Mouse (Mus musculus) erythroid progenitor cell, adult 5-6 weeks (primary cell): Measurements from ENCODE around the gene Ercc4. TPM values are rescaled to one million over a fixed set of nuclear protein-coding genes. Genes with fewer than 3 reads are reported as not detected.
A peak's percentile ranks its signal among the peaks of the same experiment; 100 is the strongest.

ENCODE experiments used
- ATAC-seq: replicated peaks from 2 replicates; pipeline ENCODE4 v1.8.0; 2016; ENCODE audit warnings: moderate number of reproducible peaks, mild to moderate bottlenecking, moderate TSS enrichment, inconsistent platforms; ENCODE audit not compliant: poor library complexity, low FRiP score, severe bottlenecking
- total RNA-seq, 2 experiments: library from RNA; stranded (forward) in 1 of 2; stranded (reverse) in 1 of 2; fragments of 150-400 nt in 1 of 2; fragments of 186-747, 209-891 nt in 1 of 2; gene quantifications; 2 replicates each; pipeline versions ENCODE4 v1.2.3 to v1.2.4; 2015 to 2017; ENCODE audit warnings: low replicate concordance in 2 of 2

Ercc4 gene
- total RNA-seq, 2 experiments from 2014 or later: 0.45 to 2.5 TPM

GRCm38 (mm10) chr16:13146231-13146630 is 36.7 kb downstream of the Ercc4 start:
- no peak for ATAC-seq

GRCm38 (mm10) chr16:13147810-13148555 is 38.5 kb downstream of the Ercc4 start:
- ATAC-seq: 0 out of 2 replicates have a peak, but pooled peaks have one; percentile 25

GRCm38 (mm10) chr16:13149950-13150349 is 40.5 kb downstream of the Ercc4 start:
- no peak for ATAC-seq

DNA sequence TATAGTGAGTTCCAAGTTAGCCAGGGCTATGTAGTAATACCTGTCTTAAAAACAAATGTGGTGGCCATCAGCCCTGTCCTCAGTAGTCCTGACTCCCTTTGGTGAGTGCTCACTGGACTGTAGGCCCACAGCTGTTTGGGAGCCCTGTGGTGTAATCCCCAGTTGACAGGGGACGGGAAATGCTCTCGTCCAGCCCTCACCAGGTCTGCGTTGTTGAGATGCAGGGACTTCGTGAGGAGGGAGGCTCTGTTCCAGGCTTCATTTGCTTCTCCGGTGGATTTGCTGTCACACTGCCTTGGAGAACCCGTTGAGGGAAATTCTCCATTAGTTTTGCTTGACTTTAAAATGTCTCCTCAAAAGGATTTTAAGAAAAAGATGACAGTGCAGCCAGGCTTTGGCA is 41.3 kb downstream of the Ercc4 start:
- ATAC-seq: no peak

DNA sequence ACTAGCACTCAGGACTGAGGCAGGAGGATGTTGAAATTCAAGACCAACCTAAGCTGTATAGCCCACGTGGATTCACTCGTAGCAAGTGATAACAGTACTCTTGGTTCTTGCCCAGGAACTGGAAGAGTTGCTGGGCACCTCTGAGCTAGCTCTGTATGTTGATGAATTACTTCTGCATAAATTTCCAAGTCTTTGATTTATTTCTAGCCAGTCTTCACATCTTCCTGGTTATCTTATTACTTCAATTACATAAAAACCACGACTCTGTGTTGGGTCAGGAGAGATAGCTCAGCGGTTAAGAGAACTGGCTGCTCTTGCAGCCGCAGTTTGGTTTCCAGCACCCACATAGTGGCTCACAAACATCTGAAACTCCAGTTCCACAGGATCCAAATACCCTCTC is 43.0 kb downstream of the Ercc4 start:
- no peak for ATAC-seq

DNA sequence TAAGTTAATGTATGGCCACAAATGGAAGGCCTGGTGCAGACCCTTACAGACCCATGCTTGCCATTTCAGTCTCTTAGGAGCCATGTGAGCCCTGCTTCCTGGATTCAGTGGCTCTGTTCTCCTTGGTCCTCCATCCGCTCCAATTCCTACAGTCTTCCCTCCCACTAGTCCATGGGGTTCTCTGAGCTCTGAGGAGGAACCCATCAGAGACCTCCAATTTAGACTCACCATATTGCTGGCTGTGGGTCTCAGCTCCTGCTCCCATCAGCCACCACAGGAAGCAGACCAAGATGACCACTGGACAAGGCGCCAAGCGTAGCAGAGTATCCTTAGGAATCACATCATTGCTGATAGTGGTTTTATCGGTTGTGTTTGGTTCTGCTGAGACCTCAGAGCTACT is 43.7 kb downstream of the Ercc4 start:
- no peak for ATAC-seq

GRCm38 (mm10) chr16:13154352-13154751 is 44.9 kb downstream of the Ercc4 start:
- ATAC-seq: no peak

DNA sequence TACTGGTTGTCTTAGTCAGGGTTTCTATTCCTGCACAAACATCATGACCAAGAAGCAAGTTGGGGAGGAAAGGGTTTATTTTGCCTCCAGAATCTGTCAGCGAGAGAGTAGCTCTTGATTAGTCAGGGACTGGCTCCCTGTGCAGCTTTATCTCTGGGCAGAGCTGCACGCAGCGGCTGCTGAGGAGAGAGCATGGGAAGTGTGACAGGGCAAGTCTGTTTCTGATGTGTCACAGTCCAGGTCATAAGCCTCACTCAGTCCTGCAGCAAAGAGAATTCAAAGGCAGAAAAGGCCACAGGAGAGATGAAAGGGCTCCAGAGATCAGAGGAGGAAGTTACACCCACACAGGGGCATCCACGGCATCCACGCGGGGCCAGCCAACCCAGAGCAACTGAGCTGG is 47.8 kb downstream of the Ercc4 start:
- no peak for ATAC-seq

DNA sequence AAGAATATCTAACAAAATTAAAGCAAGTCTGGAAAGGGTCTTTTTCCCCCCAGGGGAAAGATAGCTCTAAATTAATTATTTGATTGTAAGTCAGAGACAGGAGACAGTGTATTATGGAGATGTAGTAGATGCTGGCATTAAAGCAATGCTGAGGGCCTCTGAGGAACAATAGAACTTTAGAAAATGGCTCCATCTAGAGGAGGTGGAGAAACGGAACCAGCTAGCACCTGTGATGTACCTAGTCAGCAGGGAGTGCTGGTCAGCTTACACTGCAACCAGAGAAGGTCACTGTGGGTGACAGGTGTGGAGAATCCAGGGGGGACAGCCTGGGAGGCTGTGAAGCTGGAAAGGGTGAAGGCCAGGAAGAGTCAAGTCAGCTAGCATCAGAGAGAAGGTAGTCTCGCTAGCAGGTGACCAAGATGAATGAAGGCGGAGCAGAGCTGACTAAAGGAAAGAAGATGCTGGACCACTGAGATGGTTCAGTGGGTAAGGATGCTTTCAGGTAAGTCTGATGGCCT is 48.7 kb downstream of the Ercc4 start:
- ATAC-seq: no peak

DNA sequence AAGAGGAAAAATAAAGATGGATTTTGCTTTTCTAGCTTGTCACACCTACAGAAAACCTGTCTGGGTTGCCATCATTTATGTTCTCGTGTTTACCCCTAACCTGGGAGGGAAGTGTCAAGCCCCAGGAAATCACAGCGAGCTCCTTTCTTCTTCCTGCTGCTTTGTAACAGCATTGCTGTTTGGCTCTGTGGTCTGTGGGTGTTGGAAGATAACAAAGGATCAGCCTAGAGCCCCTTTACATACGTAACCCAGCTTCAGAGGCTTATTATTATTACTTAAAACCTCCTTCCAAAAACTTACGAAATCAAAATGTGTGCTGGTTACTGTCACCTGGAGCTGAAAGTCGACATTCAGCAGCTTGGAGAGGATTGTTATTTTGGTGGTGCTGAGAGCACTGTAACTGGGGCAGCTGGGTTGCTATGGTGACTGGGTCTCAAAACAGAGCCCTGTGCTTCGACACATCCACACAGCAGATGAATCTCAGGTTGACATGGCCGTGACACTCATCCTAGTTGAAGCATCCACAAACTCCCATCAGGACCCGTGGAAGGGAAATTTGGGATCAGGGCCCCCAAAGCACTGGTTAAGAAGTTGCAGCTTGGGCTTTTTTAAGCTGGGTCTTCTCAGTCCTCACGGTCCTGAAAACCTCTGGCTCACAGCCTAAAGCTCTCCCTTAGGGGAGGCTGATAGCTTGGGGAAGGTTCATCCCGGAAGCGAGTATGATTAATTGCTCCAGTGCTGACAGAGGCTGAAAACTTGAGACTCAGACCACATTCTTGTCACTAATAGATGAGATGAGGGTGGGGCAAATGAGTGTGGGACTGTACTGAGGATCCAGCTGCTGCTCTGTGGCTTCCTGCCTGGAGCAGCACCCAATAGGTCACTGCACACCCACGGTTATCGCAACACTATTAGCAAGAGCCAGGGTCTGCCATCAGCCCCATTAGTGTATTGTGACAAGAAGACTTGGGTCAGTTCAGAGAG is 49.7 kb downstream of the Ercc4 start:
- no peak for ATAC-seq

DNA sequence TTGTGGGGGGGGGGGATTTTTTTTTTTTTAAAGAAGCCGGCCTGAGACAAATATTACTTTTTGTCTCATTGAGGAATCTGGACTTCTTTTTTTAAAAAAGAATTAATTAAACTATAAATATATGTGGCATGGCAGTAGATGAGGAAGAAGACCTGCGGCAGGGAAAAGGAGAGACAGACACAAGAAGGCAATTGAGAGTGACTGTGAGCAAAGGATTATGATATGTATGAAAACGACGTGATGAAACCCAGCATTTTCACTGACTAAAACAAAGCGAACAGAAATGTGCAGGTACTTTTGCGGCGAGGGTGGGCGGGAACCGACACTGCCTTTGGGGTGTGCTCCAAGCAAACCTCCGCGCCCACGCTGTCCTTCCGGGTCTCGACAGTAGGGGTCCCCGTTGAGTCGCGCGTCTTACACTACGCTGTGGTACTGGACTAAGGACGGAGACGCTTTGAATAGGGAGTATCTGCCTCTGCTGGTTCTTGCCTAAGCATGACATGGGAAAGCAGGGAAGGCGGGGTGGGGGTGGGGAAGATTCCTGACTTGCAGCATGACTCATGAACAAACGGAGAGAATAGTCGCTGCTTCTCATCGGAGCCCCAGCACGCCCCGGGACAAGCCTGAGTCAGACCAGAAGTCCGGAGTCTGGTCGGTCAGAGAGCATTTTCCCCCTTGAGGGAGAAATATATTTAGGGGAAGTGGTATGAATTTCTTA is 50.6 kb downstream of the Ercc4 start:
- peak; percentile 77 for ATAC-seq

GRCm38 (mm10) chr16:13161516-13161915 is 52.0 kb downstream of the Ercc4 start:
- no peak for ATAC-seq

GRCm38 (mm10) chr16:13167731-13168130 is 58.2 kb downstream of the Ercc4 start:
- no peak for ATAC-seq

DNA sequence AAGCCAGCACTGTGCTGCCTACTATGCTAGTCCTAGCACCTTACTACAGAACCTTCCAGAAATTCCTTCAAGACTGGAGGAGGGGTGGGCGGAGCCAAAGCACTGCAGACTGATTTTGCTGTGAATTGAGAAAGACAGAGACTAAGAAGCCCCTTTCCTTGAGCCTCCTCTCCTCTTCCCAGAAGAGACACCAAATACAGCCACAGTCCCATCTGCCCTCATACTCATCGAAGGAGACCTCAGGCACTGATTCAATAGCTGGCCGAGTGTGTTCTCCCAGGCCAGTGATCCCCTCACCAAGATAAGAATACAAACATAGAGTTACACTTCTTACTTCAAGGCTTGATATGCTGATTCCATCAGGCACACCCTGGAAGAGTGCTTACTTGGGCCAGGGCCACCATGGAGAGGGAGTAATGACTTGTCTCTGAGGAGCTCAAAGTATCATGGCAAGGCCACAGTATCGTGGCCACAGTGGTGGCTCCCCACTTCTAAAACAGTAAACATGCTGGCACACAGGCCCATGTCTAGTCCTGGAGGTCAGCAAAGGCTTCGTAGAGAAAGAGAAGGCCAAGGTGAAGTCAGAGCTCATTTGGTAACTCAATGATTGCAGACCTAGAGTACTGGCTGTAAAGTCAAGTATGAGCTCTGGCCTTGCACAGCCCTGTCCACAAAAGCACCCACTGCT is 63.7 kb downstream of the Ercc4 start:
- ATAC-seq: no peak

GRCm38 (mm10) chr16:13182526-13182925 is 73.0 kb downstream of the Ercc4 start:
- no peak for ATAC-seq

- ATAC-seq: no peak
Measured at GRCm38 (mm10) chr16:13183182-13183742, 73.8 kb downstream of the Ercc4 start.

- no peak for ATAC-seq
Measured at GRCm38 (mm10) chr16:13184381-13184780, 74.9 kb downstream of the Ercc4 start.

GRCm38 (mm10) chr16:13189430-13190107 is 80.1 kb downstream of the Ercc4 start:
- ATAC-seq: no peak

DNA sequence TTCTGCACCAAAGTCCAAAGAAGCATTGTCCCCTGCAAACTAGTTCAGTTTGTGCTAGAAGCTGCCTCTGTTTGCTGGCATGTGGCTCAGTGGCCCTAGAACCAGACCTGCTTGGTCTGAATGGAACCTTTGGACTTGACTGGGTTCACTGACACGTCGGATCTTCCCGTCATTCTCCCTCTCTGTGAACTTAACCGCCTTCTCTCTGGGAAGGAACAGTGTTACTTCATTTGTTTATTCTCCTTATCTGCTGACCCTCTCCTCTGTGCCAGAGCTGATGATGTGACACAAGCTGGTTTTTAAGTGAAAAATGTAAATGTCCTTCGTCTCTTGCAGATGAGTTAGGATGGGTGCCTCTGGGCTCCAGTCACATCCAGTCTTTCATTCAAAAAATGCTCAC is 81.0 kb downstream of the Ercc4 start:
- ATAC-seq: no peak
